Mouse (Mus musculus): ENCODE results near the gene Rapgef2.

DNA sequence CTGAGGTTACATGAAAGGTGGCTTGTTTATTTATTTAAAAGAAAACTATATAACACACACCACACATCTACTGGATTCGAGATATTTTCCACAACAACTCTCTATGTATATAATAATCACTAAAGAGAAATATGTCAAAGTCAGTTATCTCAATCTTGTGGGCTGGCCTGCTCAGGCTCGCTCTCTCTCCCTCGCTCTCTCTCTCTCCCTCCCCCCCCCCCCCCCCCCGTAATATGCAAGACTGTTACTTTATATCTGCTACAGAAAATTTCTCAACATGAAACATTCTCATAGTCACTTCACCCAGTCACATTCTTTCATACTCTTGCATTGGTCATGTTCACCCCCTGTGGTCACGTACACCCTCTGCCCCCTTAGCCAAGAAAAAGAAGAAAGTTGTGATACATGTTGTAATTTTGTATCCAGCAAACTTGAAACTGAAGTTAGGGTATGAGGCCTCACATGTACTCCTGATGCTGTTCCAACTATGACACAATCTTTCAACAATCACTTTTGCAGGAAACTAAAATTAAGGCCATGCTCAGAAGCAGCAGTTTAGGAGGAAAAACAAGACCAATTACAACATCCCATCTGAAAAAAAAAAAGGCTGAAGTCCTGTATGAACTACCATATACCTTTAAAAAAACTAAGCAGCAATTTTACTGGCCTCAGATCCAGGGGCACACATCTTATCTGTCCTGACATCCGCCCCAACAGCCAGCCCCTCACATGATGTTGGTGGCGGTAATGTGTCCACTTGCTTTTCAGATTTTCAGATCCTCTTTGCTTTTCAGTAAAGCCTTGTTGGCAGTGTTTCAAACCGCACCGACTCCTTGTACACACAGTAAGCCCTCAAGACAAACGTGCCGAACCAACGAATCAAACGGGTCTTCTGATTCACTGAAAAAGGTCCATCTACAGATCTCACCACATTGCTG, 52.6 kb downstream of the Rapgef2 start:
- no peak for TF ChIP-seq CTCF (IDR thresholded peaks at IDR 0.05; ENCODE audit: borderline replicate concordance, extremely low read depth, insufficient read depth, insufficient read length)
- no peak for TF ChIP-seq POLR2A (IDR thresholded peaks at IDR 0.05; ENCODE audit: borderline replicate concordance, extremely low read depth, insufficient read depth, insufficient read length, poor library complexity, severe bottlenecking)

Data from brain, embryonic 14.5 days (tissue).